Mouse (Mus musculus) ES-Bruce4 (cell line): ENCODE measurements around the gene Slc10a7.

Experiments used
- CTCF ChIP-seq: IDR thresholded peaks from one replicate; pipeline ENCODE4 v1.8.1; 2011; ENCODE audit warnings: low read depth, low read length
- POLR2A ChIP-seq: IDR thresholded peaks from one replicate; pipeline ENCODE4 v1.8.1; 2011; ENCODE audit warnings: low read length; ENCODE audit not compliant: insufficient read depth

DNA sequence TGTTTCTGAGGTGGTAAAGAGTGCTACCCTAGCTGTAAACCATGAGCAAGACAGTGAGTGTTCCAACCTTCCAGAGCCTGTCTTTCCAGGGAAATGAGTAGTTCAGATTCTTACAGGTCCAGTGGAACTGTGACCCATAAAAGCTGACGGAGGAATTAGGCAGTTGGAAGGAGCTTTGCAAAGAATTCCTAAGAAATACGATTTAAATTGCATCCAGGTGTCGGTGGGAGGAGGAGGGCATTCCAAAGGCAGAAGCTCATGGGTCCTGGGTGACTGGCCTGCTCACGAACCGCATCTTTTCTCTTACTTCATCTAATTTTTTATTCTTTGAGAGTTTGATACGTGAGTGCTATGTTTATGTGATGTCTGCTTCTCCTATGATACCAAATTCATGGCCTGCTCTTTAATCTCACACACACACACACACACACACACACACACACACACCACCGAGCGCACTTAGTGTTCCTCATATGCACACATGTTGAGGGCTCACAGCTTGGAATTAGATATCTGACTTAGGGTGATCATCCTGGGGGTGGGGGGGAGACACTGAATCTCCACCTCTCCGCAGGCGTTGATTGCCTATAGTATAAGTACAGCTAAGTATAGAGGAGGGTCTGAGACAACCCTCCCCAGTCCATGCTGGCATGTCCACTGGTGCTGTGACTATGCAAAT, 169.5 kb downstream of the Slc10a7 start:
- TF ChIP-seq CTCF (no peak), POLR2A (no peak)
